Mouse (Mus musculus) small intestine, adult 2 months (tissue): ENCODE measurements at regions not wholly inside any gene's neighbourhood (a gene's known extent, or its start where the extent isn't known, plus 50 kb on each side); places are given as distances from the start of the nearest gene placed in this dataset.

ENCODE experiments used
- CTCF ChIP-seq: fragments of 200-500 bp; IDR thresholded peaks from 2 replicates; pipeline ENCODE4 v1.5.1; 2012; ENCODE audit warnings: low read depth, mild to moderate bottlenecking, control low read depth, inconsistent platforms, low read length, moderate library complexity, mixed read lengths; ENCODE audit not compliant: insufficient replicate concordance, insufficient read length; ENCODE audit errors: extremely low read depth
- POLR2A ChIP-seq: fragments of 200-500 bp; IDR thresholded peaks from 2 replicates; pipeline ENCODE4 v1.6.1; 2012; ENCODE audit warnings: low read depth, mild to moderate bottlenecking, control low read depth, inconsistent platforms, low read length, moderate library complexity

DNA sequence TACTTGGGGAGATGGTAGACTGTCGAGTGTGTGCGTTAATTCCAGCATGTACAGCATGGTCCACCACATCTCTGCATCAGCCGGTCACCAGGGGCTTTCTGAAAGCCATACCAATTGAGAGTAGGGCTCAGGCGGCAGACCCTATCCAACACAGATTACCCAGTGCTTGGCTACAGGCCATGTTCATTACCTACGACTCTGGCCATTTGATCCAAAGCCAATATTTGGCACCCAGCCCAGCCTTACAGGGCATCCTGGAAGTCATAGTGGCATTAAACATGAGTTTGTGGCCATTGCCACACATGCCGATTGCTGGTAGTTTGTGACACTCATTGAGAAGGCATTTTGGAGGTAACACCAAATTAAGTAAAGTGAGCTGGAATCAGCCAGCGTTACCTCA lies 111.8 kb upstream of the Rtl1 start:
- no peak for TF ChIP-seq CTCF
- no peak for TF ChIP-seq POLR2A
